Mouse (Mus musculus) thymus, postnatal 10 days (tissue): ENCODE measurements around the gene Bcas3.

Experiments used
- DNase-seq, 2 experiments: peaks; one replicate each; pipeline ENCODE4 v3.0.0; 2021; ENCODE audit warnings: low spot score in 2 of 2

The Bcas3 gene

DNA sequence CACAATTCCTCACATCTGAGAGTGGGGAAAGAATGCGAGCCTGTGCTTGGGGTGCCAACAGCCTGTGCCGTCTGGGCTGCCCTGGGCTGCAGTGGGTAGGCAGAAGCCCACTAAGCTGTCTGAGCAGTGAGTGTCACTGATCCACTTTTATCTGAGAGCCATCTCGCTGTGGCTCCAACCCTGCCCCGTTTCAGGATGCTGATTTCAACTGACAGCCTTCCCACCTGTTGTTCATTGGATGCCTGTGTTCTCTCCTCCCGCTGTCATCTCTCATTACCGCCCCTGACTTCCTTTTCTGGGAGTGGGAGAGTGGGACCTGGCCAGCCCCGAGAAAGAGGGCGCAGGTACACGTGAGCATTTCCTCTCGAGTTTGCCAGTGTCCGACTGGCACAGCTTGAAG, 398.2 kb downstream of the Bcas3 start:
- DNase-seq, result no peak

DNA sequence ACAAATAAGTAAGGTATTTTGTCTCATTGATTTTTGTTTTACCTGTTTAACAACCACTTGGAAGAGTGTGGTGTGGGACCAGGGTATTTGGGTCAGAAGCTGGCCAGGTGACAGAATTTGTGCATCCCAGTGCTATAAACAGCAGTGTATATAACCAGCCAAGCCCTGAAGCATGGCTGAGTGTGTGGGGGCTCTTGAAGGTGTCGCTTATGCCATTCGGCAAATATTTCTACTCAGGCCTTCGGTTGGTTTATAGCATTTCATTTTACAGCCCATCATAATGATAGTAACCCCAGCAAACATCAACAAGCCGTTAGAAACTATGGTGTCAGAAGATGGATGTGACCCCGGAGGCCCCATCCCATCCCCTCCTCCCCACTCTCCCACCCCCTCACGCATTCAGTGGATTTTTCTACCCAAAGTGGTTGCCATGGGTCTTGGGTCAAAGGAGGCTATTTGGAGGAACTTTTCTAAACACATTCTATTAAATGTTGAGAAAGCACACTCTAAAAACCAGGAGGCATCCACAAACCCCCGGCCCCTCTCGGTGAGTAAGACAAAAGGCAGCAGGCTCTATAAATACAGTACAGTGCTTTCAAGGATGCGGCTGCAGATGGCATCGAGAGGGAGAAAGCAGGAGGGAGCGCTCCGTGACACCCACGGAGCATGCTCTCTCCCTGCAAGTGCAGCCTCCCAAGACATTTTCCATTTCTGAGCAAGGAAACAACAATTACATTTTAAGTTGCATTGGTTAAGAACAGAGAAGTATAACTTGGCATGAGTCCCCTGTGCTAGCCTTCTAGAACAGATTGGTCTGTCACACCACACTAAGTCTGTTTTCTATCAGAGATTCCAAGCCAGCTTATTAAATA, 401.9 kb downstream of the Bcas3 start:
- no peak for DNase-seq

- DNase-seq, result no peak
Measured at GRCm38 (mm10) chr11:85755503-85756044, 402.6 kb downstream of the Bcas3 start.

GRCm38 (mm10) chr11:85758891-85759290, 405.9 kb downstream of the Bcas3 start:
- no peak for DNase-seq

DNA sequence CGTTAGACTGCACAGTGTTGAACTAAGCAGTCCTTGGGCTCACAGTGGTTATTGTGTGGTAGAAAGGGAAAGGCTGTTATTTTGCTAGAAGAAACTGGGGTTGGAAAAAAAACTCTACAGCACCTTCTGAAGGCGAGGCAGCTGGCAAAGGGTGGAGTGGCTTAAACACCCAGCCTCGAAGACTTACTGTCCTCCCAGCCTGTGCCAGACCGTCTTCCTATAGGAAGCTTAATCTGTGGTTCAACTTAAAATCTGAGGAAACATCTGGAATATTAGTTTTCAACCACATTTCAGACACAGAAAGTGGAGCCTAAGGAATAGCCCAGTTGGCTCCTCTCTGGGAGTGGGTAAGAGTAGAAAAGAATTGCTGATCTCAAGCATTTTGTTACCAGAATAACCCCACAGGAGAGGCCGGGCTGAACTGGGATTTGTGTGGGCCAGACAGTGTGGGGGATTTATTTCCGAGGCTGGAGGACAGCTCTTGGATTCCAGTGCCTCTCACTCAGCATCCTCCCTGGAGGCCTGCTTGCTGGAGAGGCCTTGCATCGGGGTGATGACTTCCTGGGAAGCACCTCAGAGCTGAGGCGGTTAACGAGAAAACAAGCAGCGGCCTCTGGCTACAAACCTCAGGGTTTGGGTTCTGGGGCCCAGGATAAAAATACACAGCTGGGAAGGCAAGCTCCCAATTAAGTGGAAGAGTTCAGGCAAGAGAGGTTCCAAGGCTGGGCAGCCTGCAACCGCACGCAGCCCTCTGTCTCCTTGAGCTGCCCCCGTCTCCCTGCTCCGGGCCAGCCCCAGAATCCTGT, 406.9 kb downstream of the Bcas3 start:
- no peak for DNase-seq

GRCm38 (mm10) chr11:85760486-85761141, 407.6 kb downstream of the Bcas3 start:
- peak in 1 of 2 experiments; percentile 4 for DNase-seq

GRCm38 (mm10) chr11:85761170-85761569, 408.2 kb downstream of the Bcas3 start:
- DNase-seq, result no peak

DNA sequence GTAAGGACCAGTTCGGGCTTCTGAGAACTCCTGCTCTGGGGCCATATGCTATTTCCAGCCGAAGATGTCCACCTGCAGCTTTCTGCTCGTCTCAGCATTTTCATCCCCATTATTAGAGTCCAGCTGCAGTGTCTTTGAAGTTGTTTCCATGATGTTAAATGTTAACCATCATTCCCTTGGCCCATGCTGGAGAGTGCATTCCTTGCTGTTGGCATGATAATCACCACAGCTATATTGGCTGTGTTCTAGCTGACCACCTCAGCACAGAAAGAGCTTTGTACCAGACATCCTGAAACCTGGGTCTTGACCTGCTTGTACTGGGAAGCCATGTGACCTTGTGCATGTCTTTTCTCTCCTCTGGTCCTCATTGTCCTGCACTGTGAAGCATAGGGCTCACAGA, 410.7 kb downstream of the Bcas3 start:
- DNase-seq, result no peak

DNA sequence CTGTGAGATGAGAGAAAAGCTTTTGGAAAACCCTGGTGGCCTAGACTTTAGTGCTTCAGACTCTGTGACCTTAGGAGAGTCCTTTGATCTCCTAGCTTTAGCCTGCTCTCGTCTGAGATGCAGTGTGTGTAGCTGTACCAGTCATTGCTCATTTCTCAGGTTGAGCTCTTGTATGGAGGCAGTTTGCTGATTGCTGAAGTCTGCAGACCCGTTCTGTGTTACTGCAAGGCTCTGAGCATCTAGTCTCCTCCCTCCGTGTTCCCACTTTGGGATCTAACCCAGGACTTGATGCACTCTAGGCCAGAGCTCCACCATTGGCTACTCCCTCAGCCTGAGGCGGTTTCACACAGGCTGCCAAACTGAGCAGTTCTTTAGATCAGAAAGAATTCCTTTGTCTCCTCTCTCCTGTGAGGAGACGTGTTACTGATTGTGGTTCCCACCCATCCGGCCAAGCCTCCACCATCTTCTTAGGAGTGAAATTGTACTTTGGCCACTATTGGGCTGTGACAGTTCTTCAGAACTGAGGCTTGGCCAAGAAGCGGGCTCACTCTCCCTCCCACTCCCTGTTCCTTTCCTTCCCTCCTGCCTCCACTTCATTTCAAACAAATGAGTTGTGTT, 413.2 kb downstream of the Bcas3 start:
- no peak for DNase-seq

- DNase-seq, result no peak
Measured at GRCm38 (mm10) chr11:85766811-85767210, 413.8 kb downstream of the Bcas3 start.

DNA sequence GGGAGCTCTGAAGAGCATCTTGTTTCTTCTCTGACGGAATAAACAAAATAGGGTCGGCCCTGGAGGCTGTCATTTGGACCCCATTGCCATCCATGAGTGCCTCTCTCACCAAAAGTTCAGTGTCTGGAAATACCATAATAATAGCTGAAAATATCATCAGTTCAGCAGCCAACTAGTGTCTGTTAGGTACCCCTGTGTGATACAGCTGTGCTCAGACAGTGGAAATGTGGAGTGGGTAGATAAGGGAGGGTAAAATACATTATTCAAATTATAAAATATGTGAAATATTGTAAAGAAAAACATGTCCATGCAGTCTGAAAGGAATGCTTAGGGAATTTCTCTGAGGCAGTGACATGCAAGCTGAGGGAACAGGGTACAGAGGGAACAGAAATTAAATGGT, 416.8 kb downstream of the Bcas3 start:
- DNase-seq, result no peak

DNA sequence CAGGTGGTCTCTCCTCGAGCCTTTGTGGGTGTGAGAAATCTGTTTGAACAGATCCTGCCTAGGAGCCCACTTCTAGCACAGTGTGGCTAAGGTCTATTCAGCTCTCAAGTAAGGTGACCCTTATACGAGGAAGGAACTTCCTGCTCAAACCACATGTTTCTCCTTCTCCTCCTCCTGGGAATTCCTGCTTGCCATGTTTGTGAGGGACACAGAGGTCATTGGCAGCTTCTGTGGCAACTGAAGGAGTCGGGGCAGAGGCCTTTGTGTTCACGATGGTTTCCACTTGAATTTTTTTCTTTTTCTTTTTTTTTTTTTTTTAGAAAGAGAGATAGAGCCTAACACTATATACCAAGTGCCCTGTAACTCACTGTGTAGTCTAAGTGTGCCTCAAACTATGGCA, 420.4 kb downstream of the Bcas3 start:
- DNase-seq, result no peak

- no peak for DNase-seq
Measured at GRCm38 (mm10) chr11:85774707-85775106, 421.7 kb downstream of the Bcas3 start.

GRCm38 (mm10) chr11:85775492-85775891, 422.5 kb downstream of the Bcas3 start:
- no peak for DNase-seq

DNA sequence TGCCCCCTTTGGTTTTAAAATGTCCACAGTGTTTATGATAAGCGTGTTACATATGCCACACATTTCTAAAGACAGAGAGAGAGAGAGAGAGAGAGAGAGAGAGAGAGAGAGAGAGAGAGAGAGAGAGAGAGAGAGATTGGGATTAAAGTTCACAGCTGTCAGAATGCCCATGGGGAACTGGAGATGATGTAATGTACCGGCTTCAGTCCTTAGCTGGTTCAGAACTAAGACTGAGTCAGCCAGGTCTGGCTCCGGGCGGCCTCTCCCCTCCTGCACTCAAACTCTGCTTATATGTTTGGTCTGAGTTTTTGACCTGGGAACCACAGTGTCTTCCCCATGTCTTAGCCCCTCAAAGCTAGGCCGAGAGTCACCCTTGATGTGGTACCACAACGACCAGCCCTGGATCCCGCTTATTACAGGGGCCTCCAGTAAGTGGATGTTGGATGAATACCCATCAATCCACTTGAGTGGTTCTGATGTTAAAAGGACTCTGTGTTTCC, 423.9 kb downstream of the Bcas3 start:
- no peak for DNase-seq

- no peak for DNase-seq
Measured at GRCm38 (mm10) chr11:85777950-85778349, 425.0 kb downstream of the Bcas3 start.

DNA sequence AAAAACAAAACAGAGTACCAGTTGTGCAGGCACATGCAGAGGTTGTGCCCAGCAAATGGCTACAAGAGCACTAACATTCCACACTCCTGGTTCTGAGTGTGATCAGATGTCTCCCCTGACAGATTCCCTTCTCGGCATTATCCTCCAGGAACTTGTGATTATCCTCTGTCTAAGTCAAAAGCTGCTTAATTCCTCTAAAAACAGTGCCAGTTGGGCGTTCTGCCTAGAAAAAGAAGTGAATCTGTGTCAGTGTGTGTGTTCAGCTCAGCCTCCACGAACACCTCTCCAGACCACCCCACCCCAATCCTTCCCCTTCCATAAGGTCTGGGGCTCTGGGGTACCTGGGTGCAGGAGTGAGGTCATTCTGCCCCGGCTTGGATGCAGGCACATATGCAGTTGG, 427.3 kb downstream of the Bcas3 start:
- DNase-seq, result no peak

DNA sequence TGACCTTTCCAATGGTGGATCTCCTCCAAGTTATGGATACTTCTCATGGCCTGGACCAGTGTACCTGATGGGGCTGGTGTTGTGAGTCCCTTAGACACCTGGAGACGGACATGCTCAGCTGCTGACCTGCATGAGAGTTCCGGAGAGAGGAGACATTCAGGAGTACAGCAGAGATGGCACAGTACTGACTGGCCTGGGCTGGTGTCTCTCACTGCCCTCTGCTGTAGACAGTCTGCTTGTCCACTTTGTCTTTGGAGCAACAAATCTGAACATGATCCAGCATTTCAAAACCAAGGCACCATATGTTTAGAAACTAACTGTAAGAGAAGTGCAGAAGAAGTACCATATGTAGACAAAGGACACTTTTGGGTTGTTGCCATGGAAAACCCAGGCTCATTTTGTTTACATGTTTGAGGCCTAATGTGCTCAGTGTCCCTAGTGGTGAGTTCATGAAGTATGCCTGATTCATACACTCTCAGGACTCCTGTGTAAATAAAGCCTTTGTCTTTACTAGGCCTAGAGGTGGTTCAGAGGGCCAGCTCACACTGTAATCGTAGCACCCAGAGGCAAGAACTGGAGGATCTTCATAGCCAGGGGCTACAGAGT, 433.2 kb downstream of the Bcas3 start:
- no peak for DNase-seq

- DNase-seq, result no peak
Measured at GRCm38 (mm10) chr11:85789750-85790149, 436.8 kb downstream of the Bcas3 start.

GRCm38 (mm10) chr11:85790267-85790666, 437.3 kb downstream of the Bcas3 start:
- no peak for DNase-seq

- no peak for DNase-seq
Measured at GRCm38 (mm10) chr11:85791212-85791611, 438.2 kb downstream of the Bcas3 start.
